Mouse (Mus musculus): ENCODE data around the gene Gm3893.
"Not testable (repeated sequence)": the region's sequence is repeated elsewhere in the genome, so short reads cannot be mapped to it uniquely, and the experiment has no call there.

Gene Gm3893

DNA sequence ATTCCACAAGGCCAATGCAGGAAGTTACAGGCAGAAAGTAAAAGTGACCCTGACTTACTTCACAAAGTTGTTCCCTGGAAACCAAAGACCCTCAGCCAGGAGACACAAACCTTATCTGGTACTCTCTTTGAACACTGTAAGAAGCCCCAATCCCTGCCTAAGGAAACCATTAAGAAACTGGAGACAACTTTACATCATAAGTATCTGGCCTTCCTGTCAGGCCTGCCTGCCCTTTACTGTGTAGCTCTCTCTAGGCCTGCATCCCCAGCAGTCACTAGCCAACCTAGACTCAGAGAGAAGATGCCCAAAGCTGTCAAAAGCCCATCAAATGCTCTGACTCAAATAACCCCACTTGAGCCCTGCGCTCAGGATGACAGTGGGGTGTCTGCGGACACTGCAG lies at the start of gene Gm3893:
Gm3893 (plus strand) TSS at position 301 of the 400 bp plus-strand sequence.
- not testable (repeated sequence) for DNase-seq (ENCODE audit: low spot score)

DNA sequence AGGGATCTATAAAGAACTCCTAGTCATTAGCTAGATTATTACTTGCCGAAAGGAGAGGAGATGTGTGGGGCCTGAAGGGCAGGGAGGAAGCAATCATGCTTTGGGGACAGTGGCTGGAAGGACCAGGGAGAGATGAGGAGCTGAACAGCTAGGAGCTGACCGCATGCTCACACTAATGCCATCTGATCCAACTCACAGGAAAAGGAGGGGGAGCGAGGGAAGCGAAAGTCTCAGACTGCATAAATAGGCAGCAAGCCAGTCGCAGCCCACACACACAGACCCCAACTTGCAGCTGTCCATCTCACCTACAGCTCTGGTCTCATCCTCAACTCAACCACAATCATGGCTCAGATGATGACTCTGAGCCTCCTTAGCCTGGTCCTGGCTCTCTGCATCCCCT lies 23.5 kb downstream of the Gm3893 start, which contains the start of gene Gm13304:
Gm13304 (plus strand) TSS at position 301 of the 400 bp plus-strand sequence.
- not testable (repeated sequence) for DNase-seq (ENCODE audit: low spot score)
